ENCODE assay signal across 9 mouse cellular contexts in genomic region chr13:13775778-13776494, GRCm38 (mm10). TPM values are rescaled to one million over a fixed set of nuclear protein-coding genes. Genes with fewer than 3 reads are reported as not detected.
A peak's percentile ranks its signal among the peaks of the same experiment; 100 is the strongest.
DNase-seq lines count a peak whose midpoint lies in the region; ATAC-seq and TF ChIP-seq lines count a peak whose summit lies in the region.
"Had no signal": no experiment of that assay in that cellular context is flagged by ENCODE, and none has a peak within 500 bp of the region (broad histone marks: within the 10 kb centered on the region; RNA-seq: fewer than 3 reads in every experiment).

No protein-coding gene starts in this region.

- H3K4me1 ChIP-seq in hindbrain, postnatal 0 days (ENCODE audit: insufficient read depth, low read length), result no peaks in the 10 kb centered on the region
- 0 out of 2 replicates have a peak, but pooled peaks cover 6% of the 10 kb centered on the region for H3K4me1 ChIP-seq in midbrain, embryonic 13.5 days (replicated peaks)
- H3K4me1 ChIP-seq: liver, embryonic 15.5 days had no signal

- DNase-seq in adrenal gland, postnatal 25 days, result peak; percentile 18
- no peak for DNase-seq in adrenal gland, adult 18-20 months (ENCODE audit: low spot score in 2 of 2)
- peak; percentile 25 for DNase-seq in thymus, postnatal 4 days
- DNase-seq in thymus, postnatal 14 days, result no peak
- peak; percentile 75 for DNase-seq in hindbrain, postnatal 0 days (ENCODE audit: low spot score)
- DNase-seq in cerebellum, postnatal 4 days (ENCODE audit: low spot score in 2 of 2), result no peak
- DNase-seq in frontal cortex, postnatal 14 days (ENCODE audit: low spot score in 2 of 2), result no peak

- no peak overlapping the region for H3K27ac ChIP-seq in hindbrain, postnatal 0 days
- H3K27ac ChIP-seq in midbrain, embryonic 13.5 days, result no peak overlapping the region
- H3K27ac ChIP-seq: liver, embryonic 15.5 days had no signal

- H3K9me3 ChIP-seq in hindbrain, postnatal 0 days (ENCODE audit: low read length), result no peaks in the 10 kb centered on the region
- H3K9me3 ChIP-seq in midbrain, embryonic 13.5 days, result no peaks in the 10 kb centered on the region
- H3K9me3 ChIP-seq: liver, embryonic 15.5 days had no signal

- ATAC-seq in hindbrain, postnatal 0 days, result peak; percentile 83
- ATAC-seq in midbrain, embryonic 13.5 days, result peak; percentile 80

- H3K4me3 ChIP-seq in hindbrain, postnatal 0 days (ENCODE audit: low read length), result no peak overlapping the region
- no peak overlapping the region for H3K4me3 ChIP-seq in midbrain, embryonic 13.5 days (replicated peaks)
- H3K4me3 ChIP-seq: liver, embryonic 15.5 days had no signal

- no peaks in the 10 kb centered on the region for H3K27me3 ChIP-seq in hindbrain, postnatal 0 days (ENCODE audit: insufficient read depth, low read length)
- no peaks in the 10 kb centered on the region for H3K27me3 ChIP-seq in midbrain, embryonic 13.5 days
- H3K27me3 ChIP-seq: liver, embryonic 15.5 days had no signal

- no peak overlapping the region for H3K9ac ChIP-seq in hindbrain, postnatal 0 days (replicated peaks; ENCODE audit: low read length)
- no peak overlapping the region for H3K9ac ChIP-seq in midbrain, embryonic 13.5 days (replicated peaks)
- H3K9ac ChIP-seq: liver, embryonic 15.5 days had no signal

- TF ChIP-seq CTCF in hindbrain, postnatal 0 days (IDR thresholded peaks at IDR 0.05; ENCODE audit: low read depth), result no peak

- H3K36me3 ChIP-seq in hindbrain, postnatal 0 days (ENCODE audit: insufficient read depth, low read length), result peaks cover 5% of the 10 kb centered on the region; the same call in 1 of the 2 replicates
- peaks cover 7% of the 10 kb centered on the region for H3K36me3 ChIP-seq in midbrain, embryonic 13.5 days

- no peak overlapping the region for H3K4me2 ChIP-seq in hindbrain, postnatal 0 days (ENCODE audit: low read depth, low read length)
- no peak overlapping the region for H3K4me2 ChIP-seq in midbrain, embryonic 13.5 days (replicated peaks)
- H3K4me2 ChIP-seq: liver, embryonic 15.5 days had no signal

RNA-seq across cellular contexts. Expression of gene Gng4, which starts 7.9 kb away (rescaled TPM):
- 8.7 and 12.1 TPM in 2 replicates for total RNA-seq in adrenal gland, postnatal 25 days (2021)
- 10 to 100 TPM; 10.7 to 13.7 TPM for total RNA-seq in adrenal gland, adult 18-20 months (2021)
- total RNA-seq in hindbrain, postnatal 0 days (2014; rRNA removed), result 137 and 142 TPM in 2 replicates
- 97.5 and 115 TPM in 2 replicates for polyA plus RNA-seq in hindbrain, postnatal 0 days (2015; fragmentation: Nextera tagmentation; extraction: Ambion mirVana)
- 14.3 and 15.3 TPM in 2 replicates for polyA plus RNA-seq in midbrain, embryonic 13.5 days (2015; fragmentation: Nextera tagmentation; extraction: Ambion mirVana)

Comparison
In these comparisons a context has a peak if more than half of its experiments do, and no peak if none do; other contexts are left out.
1. DNase-seq: peak in adrenal gland, postnatal 25 days (single experiment), thymus, postnatal 4 days (single experiment) and hindbrain, postnatal 0 days (single experiment); none in adrenal gland, adult 18-20 months (0 of 2), thymus, postnatal 14 days (single experiment), cerebellum, postnatal 4 days (0 of 2) and frontal cortex, postnatal 14 days (0 of 2).